Mouse (Mus musculus) cerebellum, adult 2 months (tissue): Measurements from ENCODE around the gene Ctnnbl1.

ENCODE experiments used
- CTCF ChIP-seq: fragments of 200-500 bp; IDR thresholded peaks from 2 replicates; pipeline ENCODE4 v1.5.1; 2011; ENCODE audit warnings: low read depth, mild to moderate bottlenecking, control low read depth, low read length, moderate library complexity, borderline replicate concordance; ENCODE audit not compliant: insufficient read depth
- POLR2A ChIP-seq: fragments of 200-500 bp; IDR thresholded peaks from 2 replicates; pipeline ENCODE4 v1.6.1; 2011; ENCODE audit warnings: low read length, control low read depth, borderline replicate concordance; ENCODE audit not compliant: insufficient read depth

GRCm38 (mm10) chr2:157801505-157802357, 64.5 kb downstream of the Ctnnbl1 start:
- TF ChIP-seq CTCF (no peak), POLR2A (no peak)
